ENCODE assay signal across 9 mouse cellular contexts in genomic region chr11:69835966-69836335, GRCm38 (mm10). TPM values are rescaled to one million over a fixed set of nuclear protein-coding genes. Genes with fewer than 3 reads are reported as not detected.
DNase-seq lines count a peak whose midpoint lies in the region; ATAC-seq and TF ChIP-seq lines count a peak whose summit lies in the region.
"Had no signal": no experiment of that assay in that cellular context is flagged by ENCODE, and none has a peak within 500 bp of the region (broad histone marks: within the 10 kb centered on the region; RNA-seq: fewer than 3 reads in every experiment).

No protein-coding gene starts in this region.

- intact Hi-C loops in left cerebral cortex, postnatal 25 days (cut with DNase I) = loop anchor here (2.0 kb wide), 3 partner anchors 33 to 77 kb away; partner anchors contain the start of gene Polr2a

- TF ChIP-seq EP300 in liver, postnatal 0 days (IDR thresholded peaks at IDR 0.05; ENCODE audit: low read depth) = no peak

- 0 out of 2 replicates have a peak overlapping the region, but pooled peaks have one; percentile 2 for H3K4me3 ChIP-seq in liver, embryonic 12.5 days
- H3K4me3 ChIP-seq in liver, postnatal 0 days (ENCODE audit: low read depth, low read length) = no peak overlapping the region
- H3K4me3 ChIP-seq in forebrain, embryonic 14.5 days (ENCODE audit: low read depth, low read length) = peak overlapping the region; percentile 90
- peak overlapping the region; percentile 72 for H3K4me3 ChIP-seq in limb, embryonic 12.5 days (replicated peaks)
- peak overlapping the region; percentile 66 for H3K4me3 ChIP-seq in stomach, embryonic 16.5 days (replicated peaks; ENCODE audit: low read length)

- no peak for DNase-seq in liver, postnatal 0 days
- no peak for DNase-seq in forebrain, embryonic 14.5 days (ENCODE audit: low spot score)
- DNase-seq in left cerebral cortex, postnatal 25 days (ENCODE audit: low spot score in 2 of 2) = no peak
- DNase-seq in testis, postnatal 14 days (ENCODE audit: low spot score) = no peak
- DNase-seq: kidney, postnatal 25 days; thymus, adult 18-20 months had no signal

- ATAC-seq in liver, embryonic 12.5 days = no peak
- ATAC-seq in liver, postnatal 0 days = no peak
- no peak for ATAC-seq in forebrain, embryonic 14.5 days
- ATAC-seq in limb, embryonic 12.5 days (ENCODE audit: insufficient number of reproducible peaks, insufficient read depth, low FRiP score, low TSS enrichment, low read depth) = no peak
- ATAC-seq in stomach, embryonic 16.5 days (ENCODE audit: insufficient read depth, low FRiP score) = no peak

- H3K4me2 ChIP-seq in liver, embryonic 12.5 days = peak overlapping the region; percentile 98
- no peak overlapping the region for H3K4me2 ChIP-seq in liver, postnatal 0 days (ENCODE audit: low read depth, low read length)
- peak overlapping the region; percentile 96 for H3K4me2 ChIP-seq in forebrain, embryonic 14.5 days (ENCODE audit: low read length)
- peak overlapping the region; percentile 95 for H3K4me2 ChIP-seq in limb, embryonic 12.5 days
- peak overlapping the region; percentile 89 for H3K4me2 ChIP-seq in stomach, embryonic 16.5 days (ENCODE audit: low read depth, low read length)

- peaks cover 70% of the 10 kb centered on the region for H3K4me1 ChIP-seq in liver, embryonic 12.5 days
- H3K4me1 ChIP-seq in liver, postnatal 0 days (ENCODE audit: insufficient read depth) = peaks cover 46% of the 10 kb centered on the region
- peaks cover 30% of the 10 kb centered on the region for H3K4me1 ChIP-seq in forebrain, embryonic 14.5 days (ENCODE audit: control insufficient read depth, insufficient read depth, low read length)
- peaks cover 46% of the 10 kb centered on the region for H3K4me1 ChIP-seq in limb, embryonic 12.5 days (replicated peaks)
- peaks cover 32% of the 10 kb centered on the region for H3K4me1 ChIP-seq in stomach, embryonic 16.5 days (ENCODE audit: control insufficient read depth, insufficient read depth, low read length)

- WGBS in liver, embryonic 12.5 days (ENCODE audit: insufficient replicate concordance) = 6% methylated on average over 4 of the region's 4 CpGs
- 36% methylated on average over 4 of the region's 4 CpGs for WGBS in liver, postnatal 0 days (ENCODE audit: insufficient replicate concordance)
- 6% methylated on average over 4 of the region's 4 CpGs for WGBS in forebrain, embryonic 14.5 days
- WGBS in limb, embryonic 12.5 days = 0% methylated on average over 4 of the region's 4 CpGs
- 15% methylated on average over 4 of the region's 4 CpGs for WGBS in stomach, embryonic 16.5 days

- H3K9ac ChIP-seq in liver, embryonic 12.5 days = no peak overlapping the region
- H3K9ac ChIP-seq in liver, postnatal 0 days (replicated peaks) = no peak overlapping the region
- peak overlapping the region; percentile 98 for H3K9ac ChIP-seq in forebrain, embryonic 14.5 days (ENCODE audit: low read length)
- H3K9ac ChIP-seq in limb, embryonic 12.5 days (replicated peaks) = peak overlapping the region; percentile 81; the same call in 1 of the 2 replicates
- H3K9ac ChIP-seq in stomach, embryonic 16.5 days (ENCODE audit: low read length) = peak overlapping the region; percentile 86; the same call in 1 of the 2 replicates

- 0 out of 2 replicates have a peak, but pooled peaks cover 9% of the 10 kb centered on the region for H3K36me3 ChIP-seq in liver, embryonic 12.5 days
- 0 out of 2 replicates have a peak, but pooled peaks cover 4% of the 10 kb centered on the region for H3K36me3 ChIP-seq in liver, postnatal 0 days (replicated peaks; ENCODE audit: insufficient read depth, low read length)
- peaks cover 28% of the 10 kb centered on the region for H3K36me3 ChIP-seq in forebrain, embryonic 14.5 days (ENCODE audit: control insufficient read depth, insufficient read depth, low read length)
- H3K36me3 ChIP-seq in limb, embryonic 12.5 days = peaks cover 28% of the 10 kb centered on the region
- H3K36me3 ChIP-seq in stomach, embryonic 16.5 days (ENCODE audit: control insufficient read depth, insufficient read depth, low read length) = no peaks in the 10 kb centered on the region

- no peaks in the 10 kb centered on the region for H3K9me3 ChIP-seq in liver, embryonic 12.5 days (replicated peaks)
- no peaks in the 10 kb centered on the region for H3K9me3 ChIP-seq in liver, postnatal 0 days (ENCODE audit: low read length)
- H3K9me3 ChIP-seq in forebrain, embryonic 14.5 days (replicated peaks; ENCODE audit: control insufficient read depth, low read length) = no peaks in the 10 kb centered on the region
- H3K9me3 ChIP-seq in limb, embryonic 12.5 days = no peaks in the 10 kb centered on the region
- H3K9me3 ChIP-seq in stomach, embryonic 16.5 days (replicated peaks; ENCODE audit: control insufficient read depth, low read length) = no peaks in the 10 kb centered on the region

- no peak overlapping the region for H3K27ac ChIP-seq in liver, embryonic 12.5 days
- H3K27ac ChIP-seq in liver, postnatal 0 days (ENCODE audit: low read depth) = no peak overlapping the region
- H3K27ac ChIP-seq in forebrain, embryonic 14.5 days (ENCODE audit: low read depth, low read length) = peak overlapping the region; percentile 95
- peak overlapping the region; percentile 89; the same call in 1 of the 2 replicates for H3K27ac ChIP-seq in limb, embryonic 12.5 days
- H3K27ac ChIP-seq in stomach, embryonic 16.5 days (ENCODE audit: low read length) = no peak overlapping the region

- peaks cover 69% of the 10 kb centered on the region for H3K27me3 ChIP-seq in liver, embryonic 12.5 days (replicated peaks)
- H3K27me3 ChIP-seq in liver, postnatal 0 days (ENCODE audit: insufficient read depth, low read length) = peaks cover 39% of the 10 kb centered on the region
- H3K27me3 ChIP-seq in forebrain, embryonic 14.5 days (replicated peaks; ENCODE audit: control insufficient read depth, insufficient read depth, low read length) = no peaks in the 10 kb centered on the region
- peaks cover 41% of the 10 kb centered on the region for H3K27me3 ChIP-seq in limb, embryonic 12.5 days
- no peaks in the 10 kb centered on the region for H3K27me3 ChIP-seq in stomach, embryonic 16.5 days (ENCODE audit: control insufficient read depth, insufficient read depth, low read length)

- no peak for TF ChIP-seq CTCF in liver, postnatal 0 days (IDR thresholded peaks at IDR 0.05; ENCODE audit: low read depth)

RNA-seq across cellular contexts. Expression of gene Nlgn2, which starts 1.6 kb away (rescaled TPM):
- 1.3 and 1.4 TPM in 2 replicates for polyA plus RNA-seq in liver, embryonic 12.5 days (2016; fragmentation: Nextera tagmentation; extraction: Ambion mirVana)
- polyA plus RNA-seq in liver, postnatal 0 days (2015; fragmentation: Nextera tagmentation; extraction: Ambion mirVana) = 0.60 and 0.75 TPM in 2 replicates
- 15.7 and 18.4 TPM in 2 replicates for polyA plus RNA-seq in forebrain, embryonic 14.5 days (2014; fragmentation: Nextera tagmentation; extraction: Ambion mirVana)
- 8.4 and 9.1 TPM in 2 replicates for polyA plus RNA-seq in limb, embryonic 12.5 days (2016; fragmentation: Nextera tagmentation; extraction: Ambion mirVana)
- 5.3 and 6.4 TPM in 2 replicates for polyA plus RNA-seq in stomach, embryonic 16.5 days (2015; fragmentation: Nextera tagmentation; extraction: Ambion mirVana)
- 100 to 1,000 TPM; 233 to 248 TPM for total RNA-seq in left cerebral cortex, postnatal 25 days (2021)

RNA-seq across cellular contexts. Expression of gene Tmem256, which starts 2.4 kb away (rescaled TPM):
- polyA plus RNA-seq in liver, embryonic 12.5 days (2016; fragmentation: Nextera tagmentation; extraction: Ambion mirVana) = 330 and 338 TPM in 2 replicates
- polyA plus RNA-seq in liver, postnatal 0 days (2015; fragmentation: Nextera tagmentation; extraction: Ambion mirVana) = 412 and 418 TPM in 2 replicates
- polyA plus RNA-seq in forebrain, embryonic 14.5 days (2014; fragmentation: Nextera tagmentation; extraction: Ambion mirVana) = 307 and 386 TPM in 2 replicates
- 346 and 353 TPM in 2 replicates for polyA plus RNA-seq in limb, embryonic 12.5 days (2016; fragmentation: Nextera tagmentation; extraction: Ambion mirVana)
- polyA plus RNA-seq in stomach, embryonic 16.5 days (2015; fragmentation: Nextera tagmentation; extraction: Ambion mirVana) = 377 and 401 TPM in 2 replicates
- 100 to 1,000 TPM; 129 to 134 TPM for total RNA-seq in left cerebral cortex, postnatal 25 days (2021)

RNA-seq across cellular contexts. Expression of gene Plscr3, which starts 10.2 kb away (rescaled TPM):
- 37.0 and 37.7 TPM in 2 replicates for polyA plus RNA-seq in liver, embryonic 12.5 days (2016; fragmentation: Nextera tagmentation; extraction: Ambion mirVana)
- 20.8 and 23.1 TPM in 2 replicates for polyA plus RNA-seq in liver, postnatal 0 days (2015; fragmentation: Nextera tagmentation; extraction: Ambion mirVana)
- polyA plus RNA-seq in forebrain, embryonic 14.5 days (2014; fragmentation: Nextera tagmentation; extraction: Ambion mirVana) = 44.3 and 49.0 TPM in 2 replicates
- polyA plus RNA-seq in limb, embryonic 12.5 days (2016; fragmentation: Nextera tagmentation; extraction: Ambion mirVana) = 111 and 120 TPM in 2 replicates
- polyA plus RNA-seq in stomach, embryonic 16.5 days (2015; fragmentation: Nextera tagmentation; extraction: Ambion mirVana) = 85.1 and 98.5 TPM in 2 replicates
- 10 to 100 TPM; 15.6 to 19.2 TPM for total RNA-seq in left cerebral cortex, postnatal 25 days (2021)

RNA-seq across cellular contexts. Expression of gene Spem1, which starts 14.0 kb away (rescaled TPM):
- polyA plus RNA-seq in liver, embryonic 12.5 days (2016; fragmentation: Nextera tagmentation; extraction: Ambion mirVana) = not detected in 2 replicates
- polyA plus RNA-seq in liver, postnatal 0 days (2015; fragmentation: Nextera tagmentation; extraction: Ambion mirVana) = not detected in 2 replicates
- 0.39 TPM in 1 of 2 replicates, not detected in the other for polyA plus RNA-seq in forebrain, embryonic 14.5 days (2014; fragmentation: Nextera tagmentation; extraction: Ambion mirVana)
- 0.20 TPM in 1 of 2 replicates, not detected in the other for polyA plus RNA-seq in limb, embryonic 12.5 days (2016; fragmentation: Nextera tagmentation; extraction: Ambion mirVana)
- not detected in 2 replicates for polyA plus RNA-seq in stomach, embryonic 16.5 days (2015; fragmentation: Nextera tagmentation; extraction: Ambion mirVana)
- total RNA-seq in left cerebral cortex, postnatal 25 days (2021) = under 1 TPM in 1 of 2 experiments, not detected in 1; 0.43 TPM

RNA-seq across cellular contexts. Expression of gene Spem2, which starts 17.7 kb away (rescaled TPM):
- not detected in 2 replicates for polyA plus RNA-seq in liver, embryonic 12.5 days (2016; fragmentation: Nextera tagmentation; extraction: Ambion mirVana)
- not detected in 2 replicates for polyA plus RNA-seq in liver, postnatal 0 days (2015; fragmentation: Nextera tagmentation; extraction: Ambion mirVana)
- not detected in 2 replicates for polyA plus RNA-seq in forebrain, embryonic 14.5 days (2014; fragmentation: Nextera tagmentation; extraction: Ambion mirVana)
- polyA plus RNA-seq in limb, embryonic 12.5 days (2016; fragmentation: Nextera tagmentation; extraction: Ambion mirVana) = not detected in 2 replicates
- polyA plus RNA-seq in stomach, embryonic 16.5 days (2015; fragmentation: Nextera tagmentation; extraction: Ambion mirVana) = not detected in 2 replicates
- not detected for total RNA-seq in left cerebral cortex, postnatal 25 days (2021)

Comparison
In these comparisons a context has a peak if more than half of its experiments do, and no peak if none do; other contexts are left out.
1. H3K27ac ChIP-seq: peak in forebrain, embryonic 14.5 days (single experiment) and limb, embryonic 12.5 days (single experiment); none in liver, embryonic 12.5 days (single experiment), liver, postnatal 0 days (single experiment) and stomach, embryonic 16.5 days (single experiment).
2. H3K9ac ChIP-seq: peak in forebrain, embryonic 14.5 days (single experiment), limb, embryonic 12.5 days (single experiment) and stomach, embryonic 16.5 days (single experiment); none in liver, embryonic 12.5 days (single experiment) and liver, postnatal 0 days (single experiment).